9 mouse cellular contexts compared by ENCODE assay signal in the genomic region with DNA sequence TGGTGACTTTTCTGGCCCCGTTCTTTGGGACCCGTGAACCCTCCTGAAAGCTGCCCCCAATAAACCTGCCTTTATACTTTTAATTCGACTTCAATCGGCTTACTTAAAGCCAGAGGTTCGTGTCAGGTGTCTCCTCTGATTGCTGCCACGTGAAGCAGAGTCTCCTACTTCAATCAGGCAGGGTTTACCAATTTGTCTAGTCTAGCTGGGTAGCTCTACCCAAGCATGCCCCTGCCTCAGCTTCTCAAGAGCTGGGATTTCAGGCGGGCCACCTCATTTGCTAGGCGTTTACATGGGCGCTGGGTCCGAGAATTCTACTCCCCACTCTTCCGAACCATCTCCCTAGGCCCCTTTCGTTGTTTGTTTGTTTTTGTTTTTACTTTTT. TPM values are rescaled to one million over a fixed set of nuclear protein-coding genes. Genes with fewer than 3 reads are reported as not detected.
DNase-seq lines count a peak whose midpoint lies in the region; ATAC-seq and TF ChIP-seq lines count a peak whose summit lies in the region.
"Had no signal": no experiment of that assay in that cellular context is flagged by ENCODE, and none has a peak within 500 bp of the region (broad histone marks: within the 10 kb centered on the region; RNA-seq: fewer than 3 reads in every experiment).

No protein-coding gene starts in this region.

- no peak for DNase-seq in heart, adult 8-10 months (ENCODE audit: low spot score)
- DNase-seq in ES-CJ7 (ENCODE audit: low read depth, low spot score), result peak; percentile 46
- peak; percentile 16 for DNase-seq in liver, postnatal 0 days
- no peak for DNase-seq in urinary bladder, postnatal 10 days (ENCODE audit: low spot score)
- DNase-seq in urinary bladder, postnatal 4 days (ENCODE audit: low spot score in 2 of 2), result no peak

- peak overlapping the region; percentile 43; the same call in 1 of the 2 replicates for H3K9ac ChIP-seq in heart, embryonic 12.5 days
- H3K9ac ChIP-seq in forebrain, embryonic 15.5 days (replicated peaks), result no peak overlapping the region
- peak overlapping the region; percentile 44 for H3K9ac ChIP-seq in liver, postnatal 0 days (replicated peaks)

- no peak for TF ChIP-seq EP300 in liver, postnatal 0 days (IDR thresholded peaks at IDR 0.05; ENCODE audit: low read depth)

- WGBS in heart, embryonic 12.5 days, result 36% methylated on average over 12 of the region's 12 CpGs
- 43% methylated on average over 12 of the region's 12 CpGs for WGBS in forebrain, embryonic 15.5 days
- WGBS in liver, postnatal 0 days (ENCODE audit: insufficient replicate concordance), result 49% methylated on average over 12 of the region's 12 CpGs

- ATAC-seq in heart, embryonic 12.5 days (ENCODE audit: insufficient number of reproducible peaks, low FRiP score), result no peak
- ATAC-seq in forebrain, embryonic 15.5 days (replicated peaks), result 0 out of 2 replicates have a peak, but pooled peaks have one; percentile 4
- ATAC-seq in liver, postnatal 0 days, result peak; percentile 2; the same call in 1 of the 2 replicates
- ATAC-seq in frontal cortex, adult (ENCODE audit: low TSS enrichment), result no peak

- H3K27ac ChIP-seq in heart, embryonic 12.5 days (ENCODE audit: poor library complexity, severe bottlenecking), result no peak overlapping the region
- H3K27ac ChIP-seq in forebrain, embryonic 15.5 days (replicated peaks), result no peak overlapping the region
- H3K27ac ChIP-seq in liver, postnatal 0 days (ENCODE audit: low read depth), result no peak overlapping the region

- H3K27me3 ChIP-seq in heart, embryonic 12.5 days (replicated peaks), result peaks cover 19% of the 10 kb centered on the region; the same call in 1 of the 2 replicates
- no peaks in the 10 kb centered on the region for H3K27me3 ChIP-seq in forebrain, embryonic 15.5 days
- no peaks in the 10 kb centered on the region for H3K27me3 ChIP-seq in liver, postnatal 0 days (ENCODE audit: insufficient read depth, low read length)
- H3K27me3 ChIP-seq: Patski had no signal

- no peak overlapping the region for H3K4me3 ChIP-seq in heart, embryonic 12.5 days
- H3K4me3 ChIP-seq in forebrain, embryonic 15.5 days, result no peak overlapping the region
- peak overlapping the region; percentile 15 for H3K4me3 ChIP-seq in liver, postnatal 0 days (ENCODE audit: low read depth, low read length)

- 0 out of 2 replicates have a peak, but pooled peaks cover 2% of the 10 kb centered on the region for H3K9me3 ChIP-seq in heart, embryonic 12.5 days (replicated peaks)
- no peaks in the 10 kb centered on the region for H3K9me3 ChIP-seq in forebrain, embryonic 15.5 days
- H3K9me3 ChIP-seq in liver, postnatal 0 days (ENCODE audit: low read length), result no peaks in the 10 kb centered on the region

- no peak for TF ChIP-seq CTCF in liver, postnatal 0 days (IDR thresholded peaks at IDR 0.05; ENCODE audit: low read depth)

- H3K4me2 ChIP-seq in heart, embryonic 12.5 days, result peak overlapping the region; percentile 66
- H3K4me2 ChIP-seq in forebrain, embryonic 15.5 days (replicated peaks), result peak overlapping the region; percentile 42; the same call in 1 of the 2 replicates
- peak overlapping the region; percentile 68 for H3K4me2 ChIP-seq in liver, postnatal 0 days (ENCODE audit: low read depth, low read length)

- H3K36me3 ChIP-seq in heart, embryonic 12.5 days, result no peaks in the 10 kb centered on the region
- no peaks in the 10 kb centered on the region for H3K36me3 ChIP-seq in forebrain, embryonic 15.5 days
- H3K36me3 ChIP-seq in liver, postnatal 0 days (replicated peaks; ENCODE audit: insufficient read depth, low read length), result no peaks in the 10 kb centered on the region

- H3K4me1 ChIP-seq in heart, embryonic 12.5 days (replicated peaks), result peaks cover 26% of the 10 kb centered on the region
- H3K4me1 ChIP-seq in forebrain, embryonic 15.5 days, result peaks cover 16% of the 10 kb centered on the region
- peaks cover 12% of the 10 kb centered on the region for H3K4me1 ChIP-seq in liver, postnatal 0 days (ENCODE audit: insufficient read depth)

RNA-seq across cellular contexts. Expression of gene Klhdc4, which starts 21.1 kb away (rescaled TPM):
- polyA plus RNA-seq in heart, embryonic 12.5 days (2016; fragmentation: Nextera tagmentation; extraction: Ambion mirVana), result 27.7 and 28.2 TPM in 2 replicates
- 10 to 100 TPM; 12.5 to 14.9 (median 12.9) TPM for total RNA-seq in heart, adult 8-10 months (2022)
- 45.6 and 46.2 TPM in 2 replicates for polyA plus RNA-seq in forebrain, embryonic 15.5 days (2015; fragmentation: Nextera tagmentation; extraction: Ambion mirVana)
- polyA plus RNA-seq in liver, postnatal 0 days (2015; fragmentation: Nextera tagmentation; extraction: Ambion mirVana), result 8.2 and 8.7 TPM in 2 replicates

RNA-seq across cellular contexts. Expression of gene Slc7a5, which starts 57.1 kb away (rescaled TPM):
- 22.3 and 24.6 TPM in 2 replicates for polyA plus RNA-seq in heart, embryonic 12.5 days (2016; fragmentation: Nextera tagmentation; extraction: Ambion mirVana)
- 1 to 10 TPM; 3.8 to 4.8 (median 4.2) TPM for total RNA-seq in heart, adult 8-10 months (2022)
- 39.2 and 45.8 TPM in 2 replicates for polyA plus RNA-seq in forebrain, embryonic 15.5 days (2015; fragmentation: Nextera tagmentation; extraction: Ambion mirVana)
- polyA plus RNA-seq in liver, postnatal 0 days (2015; fragmentation: Nextera tagmentation; extraction: Ambion mirVana), result 10.5 and 10.8 TPM in 2 replicates

Comparison
In these comparisons a context has a peak if more than half of its experiments do, and no peak if none do; other contexts are left out.
1. ATAC-seq: peak in forebrain, embryonic 15.5 days (single experiment) and liver, postnatal 0 days (single experiment); none in heart, embryonic 12.5 days (single experiment) and frontal cortex, adult (single experiment).
2. DNase-seq: peak in ES-CJ7 (single experiment) and liver, postnatal 0 days (single experiment); none in heart, adult 8-10 months (single experiment), urinary bladder, postnatal 10 days (single experiment) and urinary bladder, postnatal 4 days (0 of 2).
3. Peak in every context shown above with its lines, with median percentiles within 50 percentile points of each other: H3K4me2 ChIP-seq.